In genomic region chr19:27780030-27780429, GRCm38 (mm10) we compare ENCODE assay signal across 9 mouse cellular contexts.
A peak's percentile ranks its signal among the peaks of the same experiment; 100 is the strongest.
DNase-seq lines count a peak whose midpoint lies in the region; ATAC-seq and TF ChIP-seq lines count a peak whose summit lies in the region.
"Had no signal": no experiment of that assay in that cellular context is flagged by ENCODE, and none has a peak within 500 bp of the region (broad histone marks: within the 10 kb centered on the region; RNA-seq: fewer than 3 reads in every experiment).

No protein-coding gene starts in this region.

- no peak overlapping the region for H3K4me3 ChIP-seq in intestine, postnatal 0 days (ENCODE audit: low read depth, low read length)
- H3K4me3 ChIP-seq in intestine, embryonic 16.5 days (ENCODE audit: low read length), result no peak overlapping the region
- no peak overlapping the region for H3K4me3 ChIP-seq in E14TG2a.4 (replicated peaks; ENCODE audit: low read length)
- H3K4me3 ChIP-seq in forebrain, embryonic 13.5 days, result no peak overlapping the region
- H3K4me3 ChIP-seq: liver, embryonic 15.5 days had no signal

- H3K27me3 ChIP-seq in intestine, postnatal 0 days (replicated peaks; ENCODE audit: control insufficient read depth, insufficient read depth, low read length), result no peaks in the 10 kb centered on the region
- H3K27me3 ChIP-seq in intestine, embryonic 16.5 days (replicated peaks; ENCODE audit: control insufficient read depth, insufficient read depth, low read length), result no peaks in the 10 kb centered on the region
- H3K27me3 ChIP-seq in E14TG2a.4 (ENCODE audit: insufficient read depth, low read length), result no peaks in the 10 kb centered on the region
- no peaks in the 10 kb centered on the region for H3K27me3 ChIP-seq in forebrain, embryonic 13.5 days
- H3K27me3 ChIP-seq: liver, embryonic 15.5 days had no signal

- ATAC-seq in intestine, postnatal 0 days, result no peak
- ATAC-seq in intestine, embryonic 16.5 days, result no peak
- ATAC-seq in forebrain, embryonic 13.5 days, result no peak

- no peak overlapping the region for H3K9ac ChIP-seq in intestine, postnatal 0 days (ENCODE audit: low read depth, low read length)
- no peak overlapping the region for H3K9ac ChIP-seq in intestine, embryonic 16.5 days (ENCODE audit: low read depth, low read length)
- no peak overlapping the region for H3K9ac ChIP-seq in forebrain, embryonic 13.5 days
- H3K9ac ChIP-seq: liver, embryonic 15.5 days had no signal

- no peaks in the 10 kb centered on the region for H3K4me1 ChIP-seq in intestine, postnatal 0 days (replicated peaks; ENCODE audit: control insufficient read depth, insufficient read depth, low read length)
- H3K4me1 ChIP-seq in intestine, embryonic 16.5 days (ENCODE audit: control insufficient read depth, insufficient read depth, low read length), result no peaks in the 10 kb centered on the region
- peaks cover 17% of the 10 kb centered on the region for H3K4me1 ChIP-seq in E14TG2a.4 (replicated peaks; ENCODE audit: low read depth, low read length)
- no peaks in the 10 kb centered on the region for H3K4me1 ChIP-seq in forebrain, embryonic 13.5 days
- H3K4me1 ChIP-seq: liver, embryonic 15.5 days had no signal

- peak; percentile 62 for DNase-seq in adrenal gland, postnatal 25 days
- DNase-seq in gonadal fat pad, adult 2 months (ENCODE audit: low read depth), result peak; percentile 10
- peak; percentile 31 for DNase-seq in naive thymus-derived CD4-positive, alpha-beta T cell, adult 2 months (ENCODE audit: low read depth)
- DNase-seq in right cerebral cortex, postnatal 36 days (ENCODE audit: low spot score in 2 of 2), result no peak

- no peak overlapping the region for H3K4me2 ChIP-seq in intestine, postnatal 0 days (replicated peaks; ENCODE audit: low read depth)
- no peak overlapping the region for H3K4me2 ChIP-seq in intestine, embryonic 16.5 days (ENCODE audit: low read depth, low read length)
- H3K4me2 ChIP-seq in forebrain, embryonic 13.5 days, result no peak overlapping the region
- H3K4me2 ChIP-seq: liver, embryonic 15.5 days had no signal

- no peaks in the 10 kb centered on the region for H3K9me3 ChIP-seq in intestine, postnatal 0 days (ENCODE audit: control insufficient read depth)
- H3K9me3 ChIP-seq in intestine, embryonic 16.5 days (ENCODE audit: control insufficient read depth, low read length), result no peaks in the 10 kb centered on the region
- H3K9me3 ChIP-seq in E14TG2a.4 (ENCODE audit: low read length), result no peaks in the 10 kb centered on the region
- H3K9me3 ChIP-seq in forebrain, embryonic 13.5 days (replicated peaks), result no peaks in the 10 kb centered on the region
- H3K9me3 ChIP-seq: liver, embryonic 15.5 days had no signal

- peak; percentile 70 for TF ChIP-seq CTCF in intestine, postnatal 0 days (IDR thresholded peaks at IDR 0.05; ENCODE audit: low read depth)
- peak; percentile 48 for TF ChIP-seq CTCF in E14TG2a.4 (conservative IDR thresholded peaks at IDR 0.05; ENCODE audit: low read length)

- WGBS in intestine, postnatal 0 days, result 66% methylated on average over 4 of the region's 4 CpGs
- WGBS in intestine, embryonic 16.5 days, result 64% methylated on average over 4 of the region's 4 CpGs
- 54% methylated on average over 4 of the region's 4 CpGs for WGBS in forebrain, embryonic 13.5 days

- no peak overlapping the region for H3K27ac ChIP-seq in intestine, postnatal 0 days (ENCODE audit: low read depth, low read length)
- no peak overlapping the region for H3K27ac ChIP-seq in intestine, embryonic 16.5 days (ENCODE audit: low read length)
- no peak overlapping the region for H3K27ac ChIP-seq in forebrain, embryonic 13.5 days
- H3K27ac ChIP-seq: liver, embryonic 15.5 days had no signal

- H3K36me3 ChIP-seq in intestine, postnatal 0 days (ENCODE audit: control insufficient read depth, insufficient read depth), result no peaks in the 10 kb centered on the region
- H3K36me3 ChIP-seq in intestine, embryonic 16.5 days (ENCODE audit: control insufficient read depth, insufficient read depth, low read length), result no peaks in the 10 kb centered on the region
- no peaks in the 10 kb centered on the region for H3K36me3 ChIP-seq in E14TG2a.4 (ENCODE audit: insufficient read depth, low read length)
- peaks cover 35% of the 10 kb centered on the region for H3K36me3 ChIP-seq in forebrain, embryonic 13.5 days (ENCODE audit: poor library complexity, severe bottlenecking)

Comparison
In these comparisons a context has a peak if more than half of its experiments do, and no peak if none do; other contexts are left out.
1. DNase-seq: peak in adrenal gland, postnatal 25 days (single experiment), gonadal fat pad, adult 2 months (single experiment) and naive thymus-derived CD4-positive, alpha-beta T cell, adult 2 months (single experiment); none in right cerebral cortex, postnatal 36 days (0 of 2).